Mouse (Mus musculus): Measurements from ENCODE around the gene Fitm1.

DNA sequence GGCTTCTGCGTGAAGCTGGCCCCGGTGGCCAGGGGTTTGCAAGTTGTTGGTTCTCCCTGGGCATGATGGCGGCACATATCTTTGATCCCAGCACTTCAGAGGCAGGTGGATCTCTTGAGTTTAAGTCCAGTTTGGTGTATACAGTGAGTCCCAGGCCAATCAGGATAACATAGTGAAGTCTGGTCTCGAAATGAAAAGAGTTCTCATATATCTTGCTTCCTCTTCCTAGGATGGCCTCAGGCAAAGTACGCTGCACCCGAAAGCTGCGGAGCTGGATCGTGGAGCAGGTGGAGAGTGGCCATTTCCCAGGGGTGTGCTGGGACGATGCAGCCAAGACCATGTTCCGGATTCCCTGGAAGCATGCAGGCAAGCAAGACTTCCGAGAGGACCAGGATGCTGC, 29.4 kb downstream of the Fitm1 start:
- TF ChIP-seq POLR2A (IDR thresholded peaks at IDR 0.05; ENCODE audit: low read depth, low read length) = no peak
- no peak for TF ChIP-seq TCF12 (IDR thresholded peaks at IDR 0.05; ENCODE audit: low read depth, low read length)
- TF ChIP-seq CTCF (conservative IDR thresholded peaks at IDR 0.05 in 1 of 2, IDR thresholded peaks at IDR 0.05 in 1 of 2; ENCODE audit: low read depth in 2 of 2, low read length in 2 of 2) = no peak
- TF ChIP-seq GABPA (IDR thresholded peaks at IDR 0.05; ENCODE audit: insufficient replicate concordance, low read depth, low read length) = no peak
- TF ChIP-seq EP300 (IDR thresholded peaks at IDR 0.05; ENCODE audit: low read length) = no peak
- TF ChIP-seq TBP (conservative IDR thresholded peaks at IDR 0.05; ENCODE audit: low read depth, low read length) = no peak
- TF ChIP-seq POLR2AphosphoS2 (IDR thresholded peaks at IDR 0.05; ENCODE audit: low read depth, low read length) = no peak
- TF ChIP-seq USF1 (IDR thresholded peaks at IDR 0.05; ENCODE audit: low read depth, low read length) = no peak
- no peak for TF ChIP-seq SIN3A (IDR thresholded peaks at IDR 0.05; ENCODE audit: low read length)
- no peak for TF ChIP-seq MAX (IDR thresholded peaks at IDR 0.05; ENCODE audit: low read length)
- no peak for TF ChIP-seq UBTF (IDR thresholded peaks at IDR 0.05; ENCODE audit: low read depth, low read length)
